Comparison of ENCODE assay signal across 22 mouse cellular contexts in genomic region chr4:46720821-46721557, GRCm38 (mm10).
DNase-seq lines count a peak whose midpoint lies in the region; ATAC-seq and TF ChIP-seq lines count a peak whose summit lies in the region.
"Had no signal": no experiment of that assay in that cellular context is flagged by ENCODE, and none has a peak within 500 bp of the region (broad histone marks: within the 10 kb centered on the region; RNA-seq: fewer than 3 reads in every experiment).

No protein-coding gene starts in this region.

- H3K36me3 ChIP-seq in heart, postnatal 0 days (replicated peaks; ENCODE audit: control insufficient read depth, insufficient read depth, low read length) = no peaks in the 10 kb centered on the region
- H3K36me3 ChIP-seq in liver, postnatal 0 days (replicated peaks; ENCODE audit: insufficient read depth, low read length) = no peaks in the 10 kb centered on the region
- H3K36me3 ChIP-seq: embryonic facial prominence, embryonic 10.5 days; hindbrain, embryonic 10.5 days; kidney, embryonic 15.5 days; limb, embryonic 13.5 days; lung, embryonic 15.5 days; midbrain, embryonic 13.5 days; neural tube, embryonic 13.5 days had no signal

- no peak overlapping the region for H3K27ac ChIP-seq in heart, postnatal 0 days (ENCODE audit: low read depth)
- H3K27ac ChIP-seq in liver, postnatal 0 days (ENCODE audit: low read depth) = no peak overlapping the region
- H3K27ac ChIP-seq: embryonic facial prominence, embryonic 10.5 days; forebrain, embryonic 13.5 days; hindbrain, embryonic 10.5 days; hindbrain, postnatal 0 days; kidney, embryonic 15.5 days; limb, embryonic 13.5 days; lung, embryonic 15.5 days; midbrain, embryonic 13.5 days; neural tube, embryonic 13.5 days had no signal

- peak; percentile 50 for DNase-seq in heart, postnatal 0 days (ENCODE audit: low spot score)
- no peak for DNase-seq in heart, adult 8-10 months (ENCODE audit: low spot score)
- DNase-seq in ZHBTc4 (ENCODE audit: low read depth, low spot score) = peak; percentile 12
- DNase-seq in liver, postnatal 0 days = no peak
- no peak for DNase-seq in right cerebral cortex, postnatal 10 days (ENCODE audit: low spot score in 2 of 2)
- no peak for DNase-seq in layer of hippocampus, adult 9-11 months
- DNase-seq in thymus, postnatal 4 days = no peak
- DNase-seq: adrenal gland, postnatal 25 days; gastrocnemius, postnatal 36 days; right cerebral cortex, adult 18-20 months; thymus, postnatal 36 days had no signal

- H3K4me3 ChIP-seq in heart, postnatal 0 days (ENCODE audit: low read depth, low read length) = no peak overlapping the region
- no peak overlapping the region for H3K4me3 ChIP-seq in liver, postnatal 0 days (ENCODE audit: low read depth, low read length)
- H3K4me3 ChIP-seq: embryonic facial prominence, embryonic 10.5 days; forebrain, embryonic 13.5 days; hindbrain, embryonic 10.5 days; kidney, embryonic 15.5 days; limb, embryonic 13.5 days; lung, embryonic 15.5 days; midbrain, embryonic 13.5 days; neural tube, embryonic 13.5 days had no signal

- peak; percentile 80 for ATAC-seq in heart, postnatal 0 days (ENCODE audit: insufficient read depth, low read depth)
- ATAC-seq in erythroblast, adult 5-6 weeks (replicated peaks; ENCODE audit: low FRiP score, poor library complexity, severe bottlenecking) = peak; percentile 80
- peak; percentile 47; the same call in 1 of the 2 replicates for ATAC-seq in liver, postnatal 0 days
- ATAC-seq: forebrain, embryonic 13.5 days; hindbrain, postnatal 0 days; intestine, postnatal 0 days; midbrain, embryonic 13.5 days had no signal

- WGBS in heart, postnatal 0 days = 42% methylated on average over 16 of the region's 16 CpGs
- WGBS in liver, postnatal 0 days (ENCODE audit: insufficient replicate concordance) = 68% methylated on average over 16 of the region's 16 CpGs

- peaks cover 4% of the 10 kb centered on the region; the same call in 1 of the 2 replicates for H3K27me3 ChIP-seq in heart, postnatal 0 days (ENCODE audit: control insufficient read depth, insufficient read depth, low read length)
- H3K27me3 ChIP-seq in liver, postnatal 0 days (ENCODE audit: insufficient read depth, low read length) = no peaks in the 10 kb centered on the region
- H3K27me3 ChIP-seq: forebrain, embryonic 13.5 days; neural tube, embryonic 13.5 days had no signal

- no peak for TF ChIP-seq EP300 in heart, postnatal 0 days (IDR thresholded peaks at IDR 0.05; ENCODE audit: low read depth)
- TF ChIP-seq EP300 in liver, postnatal 0 days (IDR thresholded peaks at IDR 0.05; ENCODE audit: low read depth) = peak; percentile 90

- H3K9me3 ChIP-seq in heart, postnatal 0 days (replicated peaks; ENCODE audit: control insufficient read depth, low read length) = no peaks in the 10 kb centered on the region
- no peaks in the 10 kb centered on the region for H3K9me3 ChIP-seq in liver, postnatal 0 days (ENCODE audit: low read length)
- H3K9me3 ChIP-seq: embryonic facial prominence, embryonic 10.5 days; forebrain, embryonic 13.5 days; hindbrain, embryonic 10.5 days; kidney, embryonic 15.5 days; limb, embryonic 13.5 days; lung, embryonic 15.5 days; midbrain, embryonic 13.5 days; neural tube, embryonic 13.5 days had no signal

- H3K4me2 ChIP-seq in heart, postnatal 0 days (ENCODE audit: low read depth, low read length) = no peak overlapping the region
- H3K4me2 ChIP-seq in liver, postnatal 0 days (ENCODE audit: low read depth, low read length) = peak overlapping the region; percentile 26; the same call in 1 of the 2 replicates
- H3K4me2 ChIP-seq: forebrain, embryonic 13.5 days; kidney, embryonic 15.5 days; lung, embryonic 15.5 days; midbrain, embryonic 13.5 days; neural tube, embryonic 13.5 days had no signal

- H3K9ac ChIP-seq in heart, postnatal 0 days (replicated peaks; ENCODE audit: low read depth, low read length) = no peak overlapping the region
- no peak overlapping the region for H3K9ac ChIP-seq in liver, postnatal 0 days (replicated peaks)
- H3K9ac ChIP-seq: forebrain, embryonic 13.5 days; kidney, embryonic 15.5 days; limb, embryonic 13.5 days; lung, embryonic 15.5 days; midbrain, embryonic 13.5 days; neural tube, embryonic 13.5 days had no signal

- no peaks in the 10 kb centered on the region for H3K4me1 ChIP-seq in heart, postnatal 0 days (ENCODE audit: control insufficient read depth, insufficient read depth)
- peaks cover 6% of the 10 kb centered on the region for H3K4me1 ChIP-seq in liver, postnatal 0 days (ENCODE audit: insufficient read depth)
- H3K4me1 ChIP-seq: lung, embryonic 15.5 days; neural tube, embryonic 13.5 days had no signal

- no peak for TF ChIP-seq CTCF in heart, postnatal 0 days (IDR thresholded peaks at IDR 0.05; ENCODE audit: low read depth)
- TF ChIP-seq CTCF in liver, postnatal 0 days (IDR thresholded peaks at IDR 0.05; ENCODE audit: low read depth) = no peak

Comparison
In these comparisons a context has a peak if more than half of its experiments do, and no peak if none do; other contexts are left out.
1. DNase-seq: peak in heart, postnatal 0 days (single experiment) and ZHBTc4 (single experiment); none in heart, adult 8-10 months (single experiment), liver, postnatal 0 days (single experiment), right cerebral cortex, postnatal 10 days (0 of 2), layer of hippocampus, adult 9-11 months (single experiment) and thymus, postnatal 4 days (single experiment).
2. Peak in every context shown above with its lines, with median percentiles within 50 percentile points of each other: ATAC-seq.